Mouse (Mus musculus) heart, adult 8-10 months (tissue): ENCODE results near the gene Crls1. TPM values are rescaled to one million over a fixed set of nuclear protein-coding genes. Genes with fewer than 3 reads are reported as not detected.

ENCODE experiments used
- DNase-seq: peaks from one replicate; pipeline ENCODE4 v3.0.0; 2022; ENCODE audit warnings: low spot score
- total RNA-seq, 4 experiments: library from RNA; stranded (reverse); gene quantifications; 2 replicates each; pipeline ENCODE4 v1.2.4; 2022

Gene Crls1
- total RNA-seq: 10 to 100 TPM; 18.9 to 23.1 (median 20.9) TPM

GRCm38 (mm10) chr2:132846407-132847358 lies at the start of gene Crls1:
TSS of gene Crls1 (plus strand) at chr2:132846666.
- DNase-seq: peak; percentile 96

DNA sequence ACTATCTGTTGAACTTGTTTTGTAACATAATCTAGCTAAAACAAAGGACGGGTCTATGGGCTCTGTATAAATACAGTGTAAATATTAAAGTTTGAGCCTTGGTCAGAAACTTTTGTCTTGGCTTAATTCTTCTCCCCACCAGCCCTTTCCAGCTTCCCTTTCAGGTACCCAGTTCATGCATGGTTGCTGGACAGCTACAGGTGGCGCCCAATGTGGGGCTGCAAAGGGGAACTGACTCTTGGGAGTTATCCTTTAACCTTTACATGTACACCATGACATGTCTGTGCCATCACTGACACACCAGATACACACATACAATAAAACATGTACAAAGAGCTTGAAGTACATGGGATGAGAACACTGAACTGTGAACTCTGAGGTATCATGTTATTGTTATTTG lies 43.5 kb upstream of the Crls1 start:
- DNase-seq: no peak

GRCm38 (mm10) chr2:132815608-132816314 lies 30.7 kb upstream of the Crls1 start, which contains the start of the genes Trmt6 and Mcm8:
TSS of gene Trmt6 (minus strand) at chr2:132816055.
TSS of gene Mcm8 (plus strand) at chr2:132816141.
- DNase-seq: peak; percentile 87

DNA sequence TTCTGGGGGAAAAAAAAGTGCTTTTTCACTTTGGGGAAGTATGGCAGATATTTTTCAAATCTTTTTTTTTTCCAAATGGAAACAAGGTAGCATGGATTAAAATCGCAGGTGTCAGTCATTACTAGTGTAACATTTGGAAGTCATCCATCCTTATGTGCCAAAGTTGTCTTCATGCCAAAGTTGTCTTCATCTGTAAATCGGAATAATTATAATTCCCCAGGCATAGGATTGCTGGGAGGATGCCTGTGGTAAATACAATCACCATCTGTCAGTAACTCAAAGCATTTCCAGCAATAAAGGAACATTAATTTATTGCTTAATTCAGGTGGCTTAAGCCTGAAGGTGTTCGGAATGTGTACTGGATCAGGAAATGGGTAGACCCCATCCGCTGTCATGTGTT lies 5.4 kb upstream of the Crls1 start:
- no peak for DNase-seq

DNA sequence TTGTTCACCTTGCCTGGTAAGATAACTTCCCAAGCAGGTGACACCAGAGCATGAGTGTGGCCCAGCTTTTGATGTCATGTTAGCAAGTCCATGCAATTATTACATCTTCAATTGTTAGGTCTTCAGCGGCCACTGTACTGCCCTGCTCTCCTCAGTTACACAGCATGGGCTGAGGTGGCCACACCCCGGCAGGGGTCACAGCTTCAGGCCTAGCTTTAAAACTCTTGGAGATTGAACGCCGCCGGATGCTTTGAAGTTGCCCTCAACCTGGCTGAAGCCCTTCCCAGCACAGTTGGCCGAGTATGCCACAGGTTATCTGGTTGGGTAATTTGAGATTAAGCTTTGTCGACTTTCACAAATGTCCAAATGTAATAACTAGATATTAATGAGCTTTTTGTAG lies 1.1 kb downstream of the Crls1 start:
- DNase-seq: no peak

DNA sequence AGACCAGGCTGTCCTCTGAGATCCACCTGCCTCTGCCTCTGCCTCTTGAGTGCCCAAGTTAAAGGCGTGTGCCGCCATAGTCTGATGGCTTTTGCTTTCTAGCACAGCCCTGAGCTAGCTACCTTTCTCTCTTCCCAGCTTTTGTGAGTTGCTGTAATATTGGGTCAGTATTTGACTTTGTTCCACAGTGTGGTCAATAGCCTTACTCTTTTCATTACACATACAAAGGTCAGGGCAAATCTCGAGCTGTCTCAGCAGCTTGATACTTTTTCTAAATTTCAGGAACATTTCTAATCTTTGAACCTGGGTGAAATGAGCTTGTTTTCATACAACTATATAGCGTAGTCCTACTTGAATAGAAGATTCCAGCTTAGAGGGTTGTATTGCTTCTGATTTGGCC lies 1.9 kb downstream of the Crls1 start:
- no peak for DNase-seq

DNA sequence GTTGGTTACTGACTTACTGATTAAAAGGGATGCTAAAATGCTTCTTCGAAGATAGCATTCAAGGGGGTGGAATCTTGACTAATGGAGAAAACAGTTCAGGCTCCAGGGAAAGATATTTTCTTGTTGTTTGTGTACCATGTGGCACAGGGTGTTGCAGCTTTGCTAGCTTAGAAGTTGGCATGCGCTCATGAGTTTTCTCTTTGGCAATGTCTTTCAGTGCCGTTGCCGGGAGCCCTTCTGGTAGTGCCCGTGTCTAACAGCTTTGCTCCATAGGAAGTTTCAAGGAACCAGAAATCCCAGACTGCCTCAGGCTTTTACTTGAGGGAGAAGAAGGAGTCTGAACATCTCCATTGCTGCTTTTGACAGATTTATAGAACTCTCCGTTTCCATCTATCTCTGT lies 2.7 kb downstream of the Crls1 start:
- no peak for DNase-seq

DNA sequence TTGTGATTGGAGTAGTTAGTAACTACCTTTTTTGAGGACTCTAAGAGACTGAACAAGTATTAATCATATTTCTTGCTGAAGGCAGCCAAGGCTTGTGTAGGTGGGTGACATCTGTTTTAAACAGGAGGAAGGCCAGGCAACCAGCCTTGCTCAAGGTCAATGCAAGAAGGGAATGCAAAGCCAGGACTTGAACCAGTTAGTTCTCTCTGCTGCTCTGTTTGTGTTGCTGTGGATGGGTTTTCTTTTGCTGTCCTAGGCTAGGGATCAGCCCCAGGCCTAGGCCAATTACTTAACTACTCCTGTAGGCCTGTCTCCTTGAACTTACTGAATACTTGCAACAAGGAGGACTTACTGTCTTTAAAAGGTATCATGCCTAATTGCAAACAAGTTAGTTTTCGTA lies 6.6 kb downstream of the Crls1 start:
- DNase-seq: no peak

GRCm38 (mm10) chr2:132856333-132856732 lies 9.9 kb downstream of the Crls1 start:
- DNase-seq: no peak

GRCm38 (mm10) chr2:132860435-132860834 lies 14.0 kb downstream of the Crls1 start:
- DNase-seq: no peak

GRCm38 (mm10) chr2:132861456-132861855 lies 15.0 kb downstream of the Crls1 start:
- DNase-seq: no peak

DNA sequence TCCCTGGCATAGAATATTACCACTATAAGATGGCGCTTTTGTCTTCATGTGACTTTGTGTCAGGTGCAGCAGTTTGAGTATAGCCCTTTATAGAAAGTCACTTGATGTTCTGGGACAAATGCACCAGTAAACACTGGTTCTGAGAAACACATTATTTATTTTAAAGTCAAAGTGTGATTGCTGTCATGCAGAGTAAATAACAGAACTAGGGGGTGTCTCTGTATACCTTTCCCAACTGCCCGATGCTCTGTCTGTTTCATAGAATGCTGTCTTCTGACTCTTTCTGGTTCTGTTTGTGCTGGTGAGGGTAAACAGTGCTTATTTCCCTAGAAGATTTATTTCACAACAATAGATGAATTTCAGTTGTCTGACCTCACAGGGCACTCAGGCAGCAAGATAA lies 16.9 kb downstream of the Crls1 start:
- DNase-seq: no peak

GRCm38 (mm10) chr2:132867521-132867920 lies 21.1 kb downstream of the Crls1 start:
- DNase-seq: no peak

DNA sequence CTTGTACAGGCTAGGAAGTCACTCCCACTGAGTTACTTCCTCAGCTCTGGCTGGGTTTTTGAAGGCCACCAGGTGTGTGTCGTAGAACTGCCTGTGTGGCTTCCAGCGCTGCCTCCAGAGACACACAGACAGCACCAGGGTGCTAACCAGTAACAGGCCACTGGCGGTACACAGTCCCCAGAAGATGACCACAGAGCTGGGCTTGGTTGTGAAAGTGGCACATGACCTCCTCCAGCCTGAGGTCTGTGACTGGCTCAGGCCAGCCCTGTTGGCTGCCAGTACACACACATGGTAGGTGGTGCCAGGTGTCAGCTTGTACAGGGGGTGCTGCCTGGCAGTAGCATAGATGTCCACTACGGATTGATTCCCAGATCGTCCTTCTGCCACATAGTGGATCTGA lies 23.2 kb downstream of the Crls1 start:
- DNase-seq: no peak

DNA sequence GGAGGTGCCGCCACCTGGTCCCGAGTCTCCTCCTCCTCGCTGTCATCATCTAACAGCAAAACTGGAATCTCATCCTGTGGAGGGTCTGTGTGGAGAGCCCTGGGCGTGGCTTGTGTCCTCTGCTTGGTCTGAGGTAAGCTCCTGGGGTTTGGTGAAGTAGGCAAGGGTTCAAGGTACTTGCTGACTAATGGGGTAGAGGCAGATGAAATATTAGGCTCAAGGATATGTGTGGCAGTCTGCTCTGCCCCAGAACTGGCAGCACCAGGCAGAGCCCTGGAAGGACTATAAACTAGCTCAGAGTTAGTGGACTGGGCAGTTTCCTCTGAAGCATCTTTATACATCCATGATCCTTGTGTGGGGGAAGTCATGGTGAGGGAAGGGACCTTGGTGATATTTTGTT lies 23.8 kb downstream of the Crls1 start:
- DNase-seq: no peak

DNA sequence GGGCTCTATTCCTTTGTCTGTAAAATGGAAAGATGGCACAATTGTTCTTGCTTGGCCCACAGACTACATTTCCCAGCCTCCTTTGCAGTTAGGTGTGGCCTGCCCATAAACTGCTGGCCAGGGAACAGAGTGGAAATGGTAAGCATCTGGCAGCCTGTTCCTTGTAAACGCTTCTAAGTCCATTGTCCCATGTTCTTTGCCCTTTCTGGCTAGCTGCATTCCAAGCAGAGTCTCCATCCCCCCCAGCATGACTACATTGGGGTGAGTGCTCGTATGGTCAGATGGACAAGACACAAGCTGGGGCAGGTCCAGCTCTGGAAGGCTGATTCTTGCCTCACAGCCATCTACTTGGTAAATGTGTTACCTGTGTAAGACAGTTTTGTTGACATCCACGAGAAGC lies 25.2 kb downstream of the Crls1 start:
- DNase-seq: no peak

DNA sequence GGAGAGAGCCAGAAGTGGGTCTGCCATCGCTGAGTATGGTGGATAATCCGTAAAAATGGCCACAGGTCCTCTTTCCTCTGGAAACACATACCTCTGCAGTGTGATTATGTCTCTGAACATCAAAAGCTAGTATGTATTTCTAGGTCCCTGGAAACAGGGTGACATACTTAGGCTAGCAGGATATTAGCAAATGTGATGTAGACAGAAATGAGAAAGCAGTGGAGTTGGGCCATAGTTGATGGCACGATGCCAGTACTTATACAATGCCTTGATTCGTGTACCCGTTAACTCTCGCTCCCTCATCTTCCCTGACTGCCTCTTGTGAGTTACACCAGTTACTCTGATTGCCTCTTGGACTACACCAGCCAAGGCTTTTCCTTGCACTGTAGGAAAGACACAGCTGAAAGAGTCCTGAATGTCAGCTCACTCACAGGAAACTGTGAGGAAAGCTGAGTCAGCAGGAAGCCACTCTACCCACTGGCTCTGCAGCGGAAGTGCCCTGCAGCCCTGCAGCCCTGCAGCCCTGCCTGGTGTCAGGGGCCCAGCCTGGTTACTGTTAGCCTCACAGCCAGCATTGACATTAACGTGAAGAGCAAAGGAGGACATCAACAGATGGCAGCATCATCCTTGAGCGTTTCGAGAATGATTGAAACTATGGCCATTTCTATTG lies 27.3 kb downstream of the Crls1 start:
- no peak for DNase-seq

GRCm38 (mm10) chr2:132876991-132877390 lies 30.5 kb downstream of the Crls1 start:
- no peak for DNase-seq

DNA sequence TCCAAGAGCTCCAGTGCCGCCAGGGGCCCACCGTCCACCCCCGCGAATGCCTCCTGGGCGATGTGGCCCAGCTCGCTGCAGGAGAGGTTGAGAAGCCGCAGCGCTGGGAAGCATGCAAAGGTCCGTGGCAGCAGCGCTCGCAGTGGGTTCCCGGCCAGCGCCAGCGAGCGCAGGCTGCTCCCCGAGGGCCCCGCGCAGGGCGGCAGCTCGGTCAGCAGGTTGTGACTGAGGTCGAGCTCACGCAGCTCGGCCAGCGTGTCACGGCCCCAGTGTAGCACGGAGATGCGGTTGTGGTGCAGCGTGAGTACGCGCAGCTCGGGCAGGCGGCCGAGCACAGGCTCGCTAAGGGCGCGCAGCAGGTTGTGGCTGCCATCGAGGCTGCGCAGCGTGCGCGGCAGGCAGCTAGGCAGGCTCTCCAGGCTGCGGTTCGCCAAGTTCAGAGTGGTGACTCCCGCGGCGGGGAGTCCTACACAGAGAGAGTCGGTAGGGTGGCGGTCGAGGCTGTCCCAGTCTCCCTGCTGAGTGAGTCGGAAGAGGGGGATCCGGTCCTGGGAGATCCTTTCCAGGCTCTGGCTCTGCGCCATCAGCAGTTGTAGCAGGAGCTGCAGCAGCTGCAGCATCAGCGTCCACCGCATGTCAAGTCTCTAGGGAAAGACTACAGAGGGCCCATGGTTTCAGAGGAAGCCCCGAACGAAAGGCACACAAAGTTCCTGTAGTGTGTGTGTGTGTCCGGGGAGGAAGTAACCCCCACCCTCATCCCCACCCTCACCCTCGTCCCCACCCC lies 33.0 kb downstream of the Crls1 start:
- DNase-seq: no peak

GRCm38 (mm10) chr2:132880844-132881645 lies 34.6 kb downstream of the Crls1 start, which contains the start of gene Lrrn4:
TSS of gene Lrrn4 (minus strand) at chr2:132880891.
- DNase-seq: no peak
